Mouse (Mus musculus) urinary bladder, postnatal 36 days (tissue): ENCODE results near the gene Trpm7.
"Not testable (repeated sequence)": the region's sequence is repeated elsewhere in the genome, so short reads cannot be mapped to it uniquely, and the experiment has no call there.

Experiments used
- DNase-seq, 2 experiments: peaks; one replicate each; pipeline ENCODE4 v3.0.0; 2022; ENCODE audit warnings: low spot score in 2 of 2, mixed read lengths in 1 of 2

The Trpm7 gene

DNA sequence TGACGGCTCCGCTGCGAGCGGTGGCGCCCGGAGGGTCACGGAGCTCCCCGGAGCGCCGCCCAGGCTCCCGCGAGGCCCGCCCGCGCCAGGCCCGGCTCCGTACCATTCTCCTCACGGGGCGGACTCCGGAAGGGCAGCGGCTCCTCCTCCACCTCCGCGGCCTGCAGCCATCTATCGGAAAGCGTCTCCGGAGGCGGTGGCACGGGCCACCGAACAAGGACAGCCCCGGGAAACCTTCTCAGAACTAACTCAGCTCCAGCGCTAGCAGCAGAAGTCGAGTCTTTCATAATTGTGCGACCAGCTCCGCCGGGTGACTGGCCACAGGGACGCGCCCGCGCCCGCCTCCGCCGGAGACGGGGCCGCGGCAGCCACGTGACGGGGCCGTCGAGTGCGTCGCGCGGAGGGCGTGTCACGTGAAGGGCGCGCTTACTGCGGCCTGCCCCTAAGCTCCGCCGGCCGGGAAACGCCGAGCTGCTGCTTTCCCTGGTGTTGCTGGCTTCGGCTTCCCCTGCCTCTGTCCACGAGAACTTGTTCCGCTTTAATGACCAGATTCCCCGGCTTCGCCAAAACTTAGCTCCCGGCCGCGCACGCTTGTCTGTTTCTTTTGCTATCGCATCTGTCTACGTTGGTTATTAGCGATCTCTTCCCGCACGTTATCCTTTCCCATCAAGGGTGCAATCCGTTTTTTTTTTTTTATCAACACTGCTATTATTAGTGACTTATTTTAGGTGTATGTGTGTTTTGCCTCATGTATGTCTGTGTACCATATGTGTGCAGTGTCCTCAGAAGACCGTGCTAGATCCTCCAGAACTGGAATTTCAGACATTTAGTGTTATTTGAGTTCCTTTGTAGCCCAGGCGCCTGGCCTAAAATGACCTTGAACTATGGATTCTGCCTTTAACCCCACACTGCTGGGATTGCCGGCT, at the start of gene Trpm7:
Gene Trpm7 (minus strand): TSS at position 360 of the 926 bp plus-strand sequence.
- peak; percentile 86 to 90 for DNase-seq

DNA sequence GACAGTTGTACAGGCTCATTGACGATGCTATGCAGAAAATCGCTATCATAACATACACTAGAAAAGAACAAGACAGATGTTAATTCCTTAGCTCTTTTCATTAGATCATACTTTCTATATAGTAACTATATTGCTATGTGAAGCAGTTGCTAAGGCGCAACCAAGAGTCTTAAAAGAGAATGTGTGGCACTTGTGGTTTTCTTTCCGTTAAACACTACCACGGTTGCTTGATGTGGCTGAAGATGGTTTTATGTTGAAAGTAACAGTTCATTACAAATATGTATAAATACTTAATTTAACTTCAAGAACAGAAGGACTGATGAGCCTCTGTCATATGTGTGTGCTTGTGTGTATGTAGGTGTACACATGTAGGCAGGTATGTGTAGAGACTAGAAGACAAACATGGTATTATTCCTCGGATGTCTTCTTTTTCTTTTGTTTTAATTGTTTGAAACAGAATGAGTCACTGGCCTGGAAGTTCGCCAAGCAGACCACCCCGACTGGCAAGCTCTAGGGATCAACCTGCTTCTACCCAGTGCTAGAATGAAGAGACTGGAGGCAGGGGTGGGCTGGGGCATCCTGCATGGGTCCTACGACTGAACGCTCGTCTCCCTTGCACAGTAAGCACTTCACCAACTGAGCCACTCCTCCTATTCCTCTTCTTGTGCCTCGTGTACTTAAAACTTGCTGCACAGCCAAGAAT, 44.5 kb upstream of the Trpm7 start:
- no peak for DNase-seq

DNA sequence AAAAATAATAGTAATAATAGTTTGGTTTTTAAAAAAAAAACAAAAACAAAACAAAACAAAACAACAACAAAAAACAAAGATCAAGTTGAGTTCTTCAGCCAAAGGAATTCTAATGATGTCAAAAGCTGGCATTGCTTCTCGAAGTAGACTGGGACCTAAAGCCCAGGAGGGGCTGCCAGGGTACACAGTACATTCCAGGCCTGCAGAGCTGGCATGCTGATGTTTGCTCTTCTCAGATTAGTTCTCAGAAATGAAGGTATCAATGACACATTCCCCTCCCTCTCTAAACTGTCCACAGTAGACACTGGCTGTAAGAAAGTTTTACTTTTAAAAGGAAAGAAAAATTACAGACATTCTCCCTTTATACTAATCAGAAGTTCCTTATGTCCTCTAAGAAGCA, 40.2 kb upstream of the Trpm7 start:
- DNase-seq: no peak

DNA sequence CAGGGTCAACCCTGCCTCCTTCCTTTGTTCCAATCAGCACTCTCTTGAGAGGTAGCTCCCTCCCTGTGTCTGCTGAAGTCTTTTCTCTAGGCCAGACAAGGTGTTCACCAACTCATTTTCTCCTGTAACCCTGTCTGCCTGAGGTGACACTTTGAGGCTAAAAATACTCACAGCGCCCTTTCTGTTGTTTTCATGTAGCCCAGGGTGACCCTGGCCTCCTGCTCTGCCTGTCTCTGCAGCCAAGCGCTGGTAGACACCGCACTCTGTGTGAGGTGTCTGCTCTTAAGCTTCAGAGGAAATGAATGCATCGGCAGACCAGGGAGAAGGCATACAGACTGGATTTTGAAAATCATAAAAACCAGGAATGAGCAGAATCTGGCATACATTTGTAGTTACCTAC, 38.1 kb upstream of the Trpm7 start:
- DNase-seq: no peak

DNA sequence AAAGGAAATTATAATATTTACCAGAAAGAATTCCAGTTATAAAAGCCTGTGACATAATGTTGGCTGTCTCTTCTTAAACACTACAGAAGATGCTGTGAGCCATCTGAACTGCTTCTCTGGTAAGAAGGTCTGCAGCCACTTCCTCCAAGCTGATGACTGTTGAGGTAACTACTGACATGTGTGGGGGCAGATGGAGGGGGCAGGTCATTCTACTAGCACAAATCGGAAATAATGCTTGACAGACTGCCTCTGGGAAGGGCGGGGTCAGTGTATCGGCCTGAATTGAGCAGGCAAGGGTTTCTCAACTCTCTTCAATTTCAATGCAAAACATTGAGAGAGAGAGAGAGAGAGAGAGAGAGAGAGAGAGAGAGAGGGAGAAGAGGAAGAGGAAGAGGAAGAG, 28.1 kb upstream of the Trpm7 start:
- DNase-seq: no peak

DNA sequence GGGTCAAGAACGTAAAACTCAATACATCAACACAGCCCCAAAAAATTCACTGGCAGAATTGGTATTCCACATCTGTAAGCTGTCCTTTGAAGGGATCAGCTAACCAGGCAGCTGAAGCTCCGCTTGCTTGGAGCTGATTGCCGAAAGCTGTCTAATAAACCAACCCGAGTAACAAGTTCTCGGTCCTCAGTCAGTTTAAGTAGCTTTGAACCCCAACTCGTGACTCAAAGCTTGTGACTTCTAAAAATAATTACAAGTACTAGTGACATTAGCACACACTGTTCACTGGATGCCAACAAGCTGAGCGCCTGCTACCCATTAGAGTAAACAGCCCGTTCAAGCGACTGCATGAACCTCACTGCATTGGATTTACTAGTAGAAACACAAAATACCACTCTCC, 21.5 kb upstream of the Trpm7 start:
- no peak for DNase-seq

GRCm38 (mm10) chr2:126896941-126897340, 20.9 kb upstream of the Trpm7 start:
- DNase-seq: no peak

DNA sequence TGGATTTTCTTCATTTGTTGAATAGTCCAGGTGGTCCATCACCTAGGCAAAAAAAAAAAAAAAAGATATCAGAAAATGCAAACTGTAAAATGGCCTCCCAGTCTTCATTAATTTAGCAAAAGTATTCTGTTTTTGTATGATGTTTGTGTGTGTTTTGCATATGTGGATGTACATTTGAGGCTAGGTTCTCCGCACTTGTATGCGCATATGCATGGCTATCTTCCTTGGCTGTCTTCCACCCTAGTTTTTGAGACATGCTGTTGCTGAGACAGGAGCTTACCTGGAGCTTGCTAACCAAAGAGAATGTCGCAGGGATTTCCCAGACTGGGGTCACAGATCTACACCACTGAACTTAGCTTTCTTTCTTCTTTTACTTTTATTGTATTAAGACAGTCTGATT, 18.2 kb upstream of the Trpm7 start:
- no peak for DNase-seq

- DNase-seq: no peak
These were observed 16.3 kb upstream of the Trpm7 start for GRCm38 (mm10) chr2:126892316-126892715.

DNA sequence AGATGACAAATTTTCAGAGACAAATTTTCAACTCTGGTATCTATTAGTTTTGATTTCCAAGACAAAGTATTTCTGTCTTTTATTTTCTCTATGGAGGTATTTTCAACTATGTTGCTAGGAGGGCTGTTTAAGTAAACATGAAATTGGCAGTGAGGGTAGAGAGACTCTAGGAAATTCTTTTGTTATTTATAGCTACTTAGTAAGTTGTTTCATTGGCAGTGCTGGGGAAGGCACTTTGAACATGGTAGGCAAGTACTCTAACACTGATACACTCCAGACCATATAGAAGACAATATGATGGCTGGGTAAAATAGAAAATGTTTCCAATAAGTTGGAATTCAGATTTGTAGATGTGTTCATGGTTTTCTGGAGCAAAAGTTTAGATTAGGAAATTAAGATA, 15.7 kb upstream of the Trpm7 start:
- no peak for DNase-seq

GRCm38 (mm10) chr2:126887141-126887540, 11.1 kb upstream of the Trpm7 start:
- no peak for DNase-seq

- no peak for DNase-seq
These were observed 9.8 kb upstream of the Trpm7 start for GRCm38 (mm10) chr2:126885871-126886270.

- DNase-seq: not testable (repeated sequence)
These were observed 6.7 kb upstream of the Trpm7 start for GRCm38 (mm10) chr2:126882711-126883110.

- no peak for DNase-seq
These were observed 2.0 kb upstream of the Trpm7 start for GRCm38 (mm10) chr2:126877991-126878390.

DNA sequence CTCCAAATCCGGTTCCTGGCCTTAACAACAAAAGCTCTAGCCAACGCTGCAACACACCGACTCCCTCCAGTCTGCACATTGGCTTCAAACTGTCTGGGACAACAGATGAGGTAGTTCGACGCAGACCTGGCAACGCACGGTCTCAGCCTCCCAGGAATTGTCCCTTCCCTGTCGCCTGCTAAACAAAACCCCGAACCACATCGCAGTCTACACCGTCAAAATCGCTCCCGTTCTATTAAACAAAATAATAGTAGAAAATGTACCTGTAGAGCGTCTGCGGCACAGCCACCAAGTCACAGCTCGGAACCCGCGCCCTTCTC, 554 bp downstream of the Trpm7 start:
- peak in 1 of 2 experiments; percentile 34 for DNase-seq

DNA sequence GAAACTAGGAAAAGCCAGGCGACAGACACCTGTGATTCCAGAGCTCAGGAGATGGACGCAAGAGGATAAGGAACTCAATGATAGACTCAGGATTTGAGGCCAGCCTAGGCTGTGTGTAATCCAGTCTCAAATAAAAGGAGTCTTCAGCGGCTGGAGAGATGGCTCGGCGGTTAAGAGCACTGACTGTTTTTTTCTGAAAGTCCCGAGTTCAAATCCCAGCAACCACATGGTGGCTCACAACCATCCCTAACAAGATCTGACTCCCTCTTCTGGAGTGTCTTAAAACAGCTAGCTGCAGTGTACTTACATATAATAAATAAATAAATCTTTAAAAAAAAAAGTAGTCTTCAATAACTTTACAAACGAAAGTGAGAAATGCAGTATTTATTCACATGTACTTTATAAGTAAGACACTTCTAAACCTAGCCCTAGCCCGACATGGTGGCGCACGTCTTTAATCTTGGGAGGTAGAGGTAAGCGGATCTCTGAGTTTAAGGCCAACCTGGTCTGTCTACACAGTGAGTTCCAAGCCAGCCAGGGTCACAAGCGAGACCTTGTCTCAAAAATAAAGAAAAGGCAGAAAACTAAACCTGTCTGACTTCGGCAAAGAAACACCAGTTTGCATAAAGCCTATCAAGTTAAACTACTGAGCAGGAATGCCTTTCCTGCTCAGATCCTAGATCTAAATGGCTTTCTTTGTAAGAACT, 1.1 kb downstream of the Trpm7 start:
- peak in 1 of 2 experiments; percentile 7 for DNase-seq

DNA sequence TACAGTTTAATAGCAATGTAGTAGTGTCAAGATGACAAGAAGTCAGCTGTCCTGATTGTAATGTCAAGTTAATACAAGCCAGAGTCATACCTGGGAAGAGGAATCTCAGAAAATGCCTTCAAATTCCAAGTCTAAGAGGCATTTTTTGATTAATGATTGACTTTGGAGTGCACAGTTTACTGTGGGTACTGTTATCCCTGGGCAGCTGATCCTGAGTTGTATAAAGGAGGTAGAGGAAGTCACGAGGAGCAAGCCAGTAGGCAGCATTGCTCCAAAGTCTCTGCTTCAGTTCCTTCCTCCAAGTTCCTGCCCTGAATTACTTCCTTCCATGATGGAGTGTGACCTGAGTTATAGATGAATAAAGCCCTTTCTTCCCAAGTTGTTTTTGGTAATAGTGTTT, 9.7 kb downstream of the Trpm7 start:
- no peak for DNase-seq

- peak in 1 of 2 experiments; percentile 5 for DNase-seq
These were observed 10.4 kb downstream of the Trpm7 start for GRCm38 (mm10) chr2:126865501-126866199.

DNA sequence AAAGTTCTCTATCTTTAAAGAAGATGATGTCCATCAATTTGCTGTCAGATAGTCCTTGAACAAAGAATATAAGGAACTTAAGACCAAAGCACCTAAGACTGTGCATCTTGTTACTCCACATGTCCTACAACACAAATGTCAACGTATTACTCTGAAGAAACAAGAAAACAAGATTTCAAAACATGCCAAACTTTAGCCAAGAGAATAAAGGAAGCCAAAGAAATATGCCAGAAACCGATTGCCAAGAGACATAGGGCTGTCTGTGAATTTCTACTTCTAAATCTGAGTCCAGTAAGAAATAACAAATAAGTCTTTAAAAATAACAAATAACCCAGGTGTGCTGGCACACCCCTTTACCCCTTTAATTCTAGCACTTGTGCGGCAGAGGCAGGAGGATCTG, 11.0 kb downstream of the Trpm7 start:
- no peak for DNase-seq

DNA sequence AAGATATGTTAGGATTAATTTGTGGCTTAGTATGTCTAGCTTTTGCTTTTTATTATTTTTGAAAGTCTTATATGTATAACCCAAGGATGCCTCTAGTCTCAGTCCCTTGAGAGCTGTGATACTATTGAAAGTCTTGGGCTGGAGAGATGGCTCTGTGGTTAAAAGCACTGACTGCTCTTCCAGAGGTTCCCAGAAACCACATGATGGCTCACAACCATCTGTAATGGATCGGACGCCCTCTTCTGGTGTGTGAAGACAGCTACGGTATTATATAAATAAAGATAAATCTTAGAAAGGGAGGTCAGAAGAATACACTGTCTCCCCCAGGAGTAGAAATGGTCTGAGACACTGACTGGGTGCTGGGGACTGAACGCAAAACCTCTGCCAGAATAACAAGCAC, 31.3 kb downstream of the Trpm7 start:
- DNase-seq: no peak

- no peak for DNase-seq
These were observed 37.2 kb downstream of the Trpm7 start for GRCm38 (mm10) chr2:126838848-126839247.

DNA sequence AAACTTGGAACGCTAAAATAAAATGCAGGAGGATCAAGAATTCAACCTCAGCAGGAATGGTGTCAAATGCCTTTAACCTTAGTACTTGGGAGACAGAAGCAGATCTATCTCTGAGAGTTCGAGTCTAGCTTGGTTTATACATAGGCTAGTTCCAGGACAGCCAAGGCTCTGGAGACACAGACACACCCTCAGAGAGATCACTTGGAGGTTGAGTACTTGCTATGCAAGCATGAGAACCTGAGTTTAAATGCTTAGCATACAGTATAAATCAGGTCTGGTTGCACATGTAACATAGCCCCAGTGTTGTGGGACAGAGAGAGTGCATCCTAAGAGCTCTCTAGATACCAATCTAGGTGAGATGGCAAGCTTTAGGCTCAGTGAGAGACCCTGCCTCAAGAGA, 58.6 kb downstream of the Trpm7 start:
- no peak for DNase-seq
